Mouse (Mus musculus): Measurements from ENCODE around the gene Scyl3. TPM values are rescaled to one million over a fixed set of nuclear protein-coding genes. Genes with fewer than 3 reads are reported as not detected.

The Scyl3 gene
- polyA plus RNA-seq (2015; fragmentation: Nextera tagmentation; extraction: Ambion mirVana): 10.0 and 11.0 TPM in 2 replicates

- no peaks in the 10 kb centered on the region for H3K9me3 ChIP-seq
- no peaks in the 10 kb centered on the region for H3K27me3 ChIP-seq (replicated peaks)
- WGBS: 66% methylated on average over 7 of the region's 7 CpGs
- peak within 1 kb of the TSS; percentile 88 for H3K4me2 ChIP-seq
- H3K27ac ChIP-seq (replicated peaks): peak within 1 kb of the TSS; percentile 61
- ATAC-seq (ENCODE audit: extremely low read depth, insufficient number of reproducible peaks, low FRiP score, low TSS enrichment): no peak
- H3K4me3 ChIP-seq: peak within 1 kb of the TSS; percentile 95
- H3K36me3 ChIP-seq: peaks cover 8% of the 10 kb centered on the region
- H3K4me1 ChIP-seq: peaks cover 27% of the 10 kb centered on the region
- peak within 1 kb of the TSS; percentile 96 for H3K9ac ChIP-seq
Observed at GRCm38 (mm10) chr1:163928846-163929245, at the start of gene Scyl3. Gene Scyl3 (plus strand): TSS chr1:163929100.

GRCm38 (mm10) chr1:163889629-163890028 is 39.3 kb upstream of the Scyl3 start:
- no peaks in the 10 kb centered on the region for H3K9me3 ChIP-seq
- H3K4me3 ChIP-seq: no peak overlapping the region
- H3K27me3 ChIP-seq (replicated peaks): no peaks in the 10 kb centered on the region
- no peak overlapping the region for H3K9ac ChIP-seq
- H3K27ac ChIP-seq (replicated peaks): no peak overlapping the region
- 0 out of 2 replicates have a peak, but pooled peaks cover 3% of the 10 kb centered on the region for H3K36me3 ChIP-seq
- no peak for ATAC-seq (ENCODE audit: extremely low read depth, insufficient number of reproducible peaks, low FRiP score, low TSS enrichment)
- H3K4me2 ChIP-seq: no peak overlapping the region
- no peaks in the 10 kb centered on the region for H3K4me1 ChIP-seq

GRCm38 (mm10) chr1:163893294-163893693 is 35.6 kb upstream of the Scyl3 start:
- no peak for ATAC-seq (ENCODE audit: extremely low read depth, insufficient number of reproducible peaks, low FRiP score, low TSS enrichment)
- Histone ChIP-seq H3K9ac (no peak overlapping the region), H3K4me2 (no peak overlapping the region), H3K36me3 (0 out of 2 replicates have a peak, but pooled peaks cover 3% of the 10 kb centered on the region), H3K27ac (replicated peaks) (no peak overlapping the region), H3K9me3 (no peaks in the 10 kb centered on the region), H3K4me3 (no peak overlapping the region), H3K4me1 (no peaks in the 10 kb centered on the region), H3K27me3 (replicated peaks) (no peaks in the 10 kb centered on the region)
- WGBS: 87% methylated on average over 5 of the region's 5 CpGs

- Histone ChIP-seq H3K9ac (no peak overlapping the region), H3K4me3 (no peak overlapping the region), H3K4me2 (no peak overlapping the region), H3K4me1 (no peaks in the 10 kb centered on the region), H3K27ac (replicated peaks) (no peak overlapping the region), H3K9me3 (no peaks in the 10 kb centered on the region), H3K27me3 (replicated peaks) (no peaks in the 10 kb centered on the region), H3K36me3 (0 out of 2 replicates have a peak, but pooled peaks cover 3% of the 10 kb centered on the region)
- ATAC-seq (ENCODE audit: extremely low read depth, insufficient number of reproducible peaks, low FRiP score, low TSS enrichment): no peak
- WGBS: 80% methylated on average over 11 of the region's 11 CpGs
Observed at GRCm38 (mm10) chr1:163893774-163894527, 34.9 kb upstream of the Scyl3 start.

DNA sequence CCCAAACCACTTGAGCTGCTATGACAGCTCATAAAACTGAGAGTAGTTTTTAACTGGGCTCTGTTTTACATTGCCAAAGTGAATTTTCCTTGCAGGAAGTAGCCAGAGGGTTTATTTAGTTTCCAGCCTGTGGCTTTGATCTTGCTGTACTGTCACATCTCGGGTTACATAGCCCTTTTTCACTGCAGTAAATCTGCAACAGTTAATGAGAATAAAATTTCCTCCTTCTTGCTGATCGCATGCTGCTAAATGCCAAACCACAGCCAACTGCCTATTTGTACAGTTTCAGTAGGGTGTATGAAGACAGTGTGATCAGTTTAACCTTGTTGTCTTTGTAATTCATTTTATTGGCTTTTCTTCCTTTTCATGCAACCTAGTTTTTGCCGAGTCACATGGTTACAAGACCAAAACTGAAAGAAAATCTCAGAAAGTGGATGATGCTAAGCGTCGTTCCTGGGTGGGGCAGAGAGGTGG is 30.6 kb upstream of the Scyl3 start:
- H3K9ac ChIP-seq: no peak overlapping the region
- H3K4me2 ChIP-seq: no peak overlapping the region
- WGBS: 66% methylated on average over 5 of the region's 5 CpGs
- H3K27me3 ChIP-seq (replicated peaks): no peaks in the 10 kb centered on the region
- H3K4me1 ChIP-seq: no peaks in the 10 kb centered on the region
- no peak for ATAC-seq (ENCODE audit: extremely low read depth, insufficient number of reproducible peaks, low FRiP score, low TSS enrichment)
- no peak overlapping the region for H3K27ac ChIP-seq (replicated peaks)
- H3K4me3 ChIP-seq: no peak overlapping the region
- H3K9me3 ChIP-seq: no peaks in the 10 kb centered on the region
- H3K36me3 ChIP-seq: no peaks in the 10 kb centered on the region

DNA sequence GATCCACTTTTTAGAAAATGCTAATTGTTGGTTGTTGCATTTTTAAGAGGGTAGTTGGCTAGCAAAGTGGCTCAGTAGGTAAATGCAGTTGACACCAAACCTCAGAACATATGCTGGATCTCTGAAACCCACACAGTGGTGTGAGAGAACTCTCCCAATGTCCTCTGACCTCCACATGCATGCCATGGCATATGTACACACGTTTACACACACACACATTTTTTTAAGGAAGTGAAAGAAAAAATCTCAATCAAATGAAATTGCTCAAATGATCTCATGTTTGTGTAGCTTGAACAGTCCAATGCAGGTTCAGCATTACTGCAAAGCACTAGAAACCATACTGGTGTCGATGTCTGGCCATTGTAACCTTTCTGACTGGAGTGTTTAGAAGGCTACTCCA is 29.3 kb upstream of the Scyl3 start:
- Histone ChIP-seq H3K36me3 (no peaks in the 10 kb centered on the region), H3K27me3 (replicated peaks) (no peaks in the 10 kb centered on the region)
- ATAC-seq (ENCODE audit: extremely low read depth, insufficient number of reproducible peaks, low FRiP score, low TSS enrichment): no peak

GRCm38 (mm10) chr1:163900168-163900567 is 28.7 kb upstream of the Scyl3 start:
- WGBS: 83% methylated on average over 2 of the region's 2 CpGs
- Histone ChIP-seq H3K4me1 (no peaks in the 10 kb centered on the region), H3K36me3 (no peaks in the 10 kb centered on the region), H3K9me3 (no peaks in the 10 kb centered on the region), H3K27me3 (replicated peaks) (no peaks in the 10 kb centered on the region), H3K4me2 (no peak overlapping the region), H3K27ac (replicated peaks) (no peak overlapping the region), H3K4me3 (no peak overlapping the region), H3K9ac (no peak overlapping the region)
- ATAC-seq (ENCODE audit: extremely low read depth, insufficient number of reproducible peaks, low FRiP score, low TSS enrichment): no peak

More for the DNA sequence above, 29.3 kb upstream of the Scyl3 start:
- 81% methylated on average over 2 of the region's 2 CpGs for WGBS
- H3K4me1 ChIP-seq: no peaks in the 10 kb centered on the region
- no peaks in the 10 kb centered on the region for H3K9me3 ChIP-seq
- no peak overlapping the region for H3K9ac ChIP-seq
- H3K27ac ChIP-seq (replicated peaks): no peak overlapping the region
- no peak overlapping the region for H3K4me3 ChIP-seq
- H3K4me2 ChIP-seq: no peak overlapping the region

DNA sequence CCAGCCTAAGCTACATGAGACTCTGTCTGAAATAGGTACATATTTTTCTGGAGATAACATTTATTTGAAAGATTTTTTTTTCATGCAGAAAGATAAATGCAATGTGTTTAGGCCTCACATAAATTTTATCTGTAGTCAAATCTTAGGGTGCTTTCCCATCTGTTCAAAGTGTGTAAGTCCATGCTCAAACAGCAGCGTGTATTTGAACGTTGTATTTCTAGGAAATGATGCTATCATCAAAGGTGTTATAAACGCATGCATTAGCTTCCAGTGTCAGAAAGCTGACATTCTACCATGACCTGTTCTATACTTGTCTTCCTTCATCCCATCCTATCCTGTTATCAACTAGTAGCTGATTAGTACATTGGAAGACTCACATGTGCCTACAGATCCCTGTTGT is 25.5 kb upstream of the Scyl3 start:
- no peak for ATAC-seq (ENCODE audit: extremely low read depth, insufficient number of reproducible peaks, low FRiP score, low TSS enrichment)
- Histone ChIP-seq H3K4me2 (no peak overlapping the region), H3K9ac (no peak overlapping the region), H3K9me3 (no peaks in the 10 kb centered on the region), H3K4me3 (no peak overlapping the region), H3K27ac (replicated peaks) (no peak overlapping the region), H3K36me3 (no peaks in the 10 kb centered on the region), H3K27me3 (replicated peaks) (no peaks in the 10 kb centered on the region), H3K4me1 (no peaks in the 10 kb centered on the region)
- WGBS: 78% methylated on average over 3 of the region's 3 CpGs

DNA sequence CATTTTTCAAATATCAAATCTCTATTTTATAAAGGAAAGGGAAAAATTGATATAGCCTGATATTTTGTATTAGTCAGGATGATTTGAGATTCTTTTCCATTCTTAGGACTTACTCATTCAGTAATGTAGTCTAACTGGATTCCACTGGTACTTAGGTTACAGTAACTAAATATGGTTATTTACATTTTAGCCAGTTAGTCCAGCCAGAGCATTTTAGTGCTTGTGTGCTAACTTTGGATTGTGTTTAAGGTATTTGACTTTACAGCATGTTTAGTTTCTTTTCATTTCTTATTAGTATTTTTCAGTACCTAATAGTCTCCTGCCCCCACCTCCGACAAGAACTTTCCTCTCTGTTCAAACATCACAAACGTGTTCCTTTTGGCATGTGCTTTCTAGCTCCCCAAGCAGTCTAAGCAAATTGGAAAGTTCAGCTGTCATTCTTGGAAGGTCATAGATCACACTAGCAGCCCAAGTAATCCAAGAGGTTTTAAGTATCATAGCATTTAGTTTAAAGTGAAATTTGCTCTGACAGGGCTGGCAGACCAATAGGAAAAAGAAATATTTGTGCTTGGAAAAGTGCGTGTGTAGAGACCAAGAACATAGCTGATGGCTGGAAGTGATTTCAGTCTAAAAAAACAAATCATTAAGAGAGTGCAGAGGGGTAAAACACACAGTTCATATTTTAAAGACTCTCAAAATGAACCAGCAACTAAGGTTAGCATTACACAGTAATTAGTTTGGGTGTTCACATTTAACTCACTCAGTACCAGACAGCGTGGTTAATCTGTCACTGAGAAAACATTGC is 21.7 kb upstream of the Scyl3 start:
- Histone ChIP-seq H3K27ac (replicated peaks) (no peak overlapping the region), H3K36me3 (no peaks in the 10 kb centered on the region), H3K9me3 (no peaks in the 10 kb centered on the region), H3K4me2 (no peak overlapping the region), H3K9ac (no peak overlapping the region), H3K4me1 (no peaks in the 10 kb centered on the region), H3K27me3 (replicated peaks) (no peaks in the 10 kb centered on the region), H3K4me3 (no peak overlapping the region)
- ATAC-seq (ENCODE audit: extremely low read depth, insufficient number of reproducible peaks, low FRiP score, low TSS enrichment): no peak
- WGBS: 62% methylated on average over 4 of the region's 4 CpGs

- H3K9ac ChIP-seq: no peak overlapping the region
- no peaks in the 10 kb centered on the region for H3K4me1 ChIP-seq
- no peak overlapping the region for H3K27ac ChIP-seq (replicated peaks)
- H3K27me3 ChIP-seq (replicated peaks): no peaks in the 10 kb centered on the region
- H3K36me3 ChIP-seq: no peaks in the 10 kb centered on the region
- ATAC-seq (ENCODE audit: extremely low read depth, insufficient number of reproducible peaks, low FRiP score, low TSS enrichment): no peak
- no peak overlapping the region for H3K4me3 ChIP-seq
- no peaks in the 10 kb centered on the region for H3K9me3 ChIP-seq
- WGBS: 25% methylated on average over 11 of the region's 11 CpGs
- H3K4me2 ChIP-seq: no peak overlapping the region
Observed at GRCm38 (mm10) chr1:163908389-163908788, 20.5 kb upstream of the Scyl3 start.

- H3K4me2 ChIP-seq: no peak overlapping the region
- no peaks in the 10 kb centered on the region for H3K27me3 ChIP-seq (replicated peaks)
- no peaks in the 10 kb centered on the region for H3K36me3 ChIP-seq
- ATAC-seq (ENCODE audit: extremely low read depth, insufficient number of reproducible peaks, low FRiP score, low TSS enrichment): no peak
- no peaks in the 10 kb centered on the region for H3K9me3 ChIP-seq
- no peaks in the 10 kb centered on the region for H3K4me1 ChIP-seq
- H3K4me3 ChIP-seq: no peak overlapping the region
- H3K9ac ChIP-seq: no peak overlapping the region
- WGBS: 7% methylated on average over 2 of the region's 2 CpGs
- H3K27ac ChIP-seq (replicated peaks): no peak overlapping the region
Observed at GRCm38 (mm10) chr1:163910343-163910742, 18.6 kb upstream of the Scyl3 start.
